Mouse (Mus musculus) heart, embryonic 15.5 days (tissue): ENCODE measurements around the gene Atp5d. TPM values are rescaled to one million over a fixed set of nuclear protein-coding genes. Genes with fewer than 3 reads are reported as not detected.

ENCODE experiments used
- ATAC-seq: fragments of 200-750 bp; cut with Nextera tagmentation; replicated peaks from 2 replicates; pipeline ENCODE4 v1.8.0; 2017; ENCODE audit warnings: low read depth, moderate TSS enrichment; ENCODE audit not compliant: insufficient number of reproducible peaks, insufficient read depth, low FRiP score
- H3K27ac ChIP-seq: fragments of 300-500 bp; sonication (generic); 2 replicates; pipeline ENCODE4 v1.5.1; 2015; ENCODE audit warnings: mild to moderate bottlenecking, inconsistent platforms
- H3K27me3 ChIP-seq: fragments of 300-500 bp; sonication (generic); 2 replicates; pipeline ENCODE4 v1.6.1; 2015; ENCODE audit warnings: inconsistent platforms
- H3K36me3 ChIP-seq: fragments of 300-500 bp; sonication (generic); 2 replicates; pipeline ENCODE4 v1.6.1; 2015; ENCODE audit warnings: mild to moderate bottlenecking, inconsistent platforms
- H3K4me1 ChIP-seq: fragments of 300-500 bp; sonication (generic); replicated peaks from 2 replicates; pipeline ENCODE4 v1.6.1; 2015; ENCODE audit warnings: inconsistent platforms
- H3K4me2 ChIP-seq: fragments of 300-500 bp; sonication (generic); 2 replicates; pipeline ENCODE4 v1.6.1; 2015; ENCODE audit warnings: inconsistent platforms, mild to moderate bottlenecking, moderate library complexity
- H3K4me3 ChIP-seq: fragments of 300-500 bp; sonication (generic); 2 replicates; pipeline ENCODE4 v1.5.1; 2015; ENCODE audit warnings: mild to moderate bottlenecking, inconsistent platforms
- H3K9ac ChIP-seq: fragments of 300-500 bp; sonication (generic); 2 replicates; pipeline ENCODE4 v1.6.1; 2015; ENCODE audit warnings: mild to moderate bottlenecking, inconsistent platforms
- H3K9me3 ChIP-seq: fragments of 300-500 bp; sonication (generic); replicated peaks from 2 replicates; pipeline ENCODE4 v1.6.1; 2016; ENCODE audit warnings: inconsistent platforms
- WGBS: fragments of 180-500 bp; shearing (Covaris S2); methylation state at CpG from one replicate; pipeline ENCODE4 v1.1.7; 2015; ENCODE audit warnings: mixed read lengths; 5-methylcytosine and 5-hydroxymethylcytosine counted together
- polyA plus RNA-seq: library from polyadenylated mRNA; unstranded; fragments of >200 nt; fragmentation: Nextera tagmentation; extraction: Ambion mirVana; gene quantifications from 2 replicates; pipeline ENCODE4 v1.2.1, GENCODE M21; 2015

Gene Atp5d
- 861 and 962 TPM in 2 replicates for polyA plus RNA-seq

DNA sequence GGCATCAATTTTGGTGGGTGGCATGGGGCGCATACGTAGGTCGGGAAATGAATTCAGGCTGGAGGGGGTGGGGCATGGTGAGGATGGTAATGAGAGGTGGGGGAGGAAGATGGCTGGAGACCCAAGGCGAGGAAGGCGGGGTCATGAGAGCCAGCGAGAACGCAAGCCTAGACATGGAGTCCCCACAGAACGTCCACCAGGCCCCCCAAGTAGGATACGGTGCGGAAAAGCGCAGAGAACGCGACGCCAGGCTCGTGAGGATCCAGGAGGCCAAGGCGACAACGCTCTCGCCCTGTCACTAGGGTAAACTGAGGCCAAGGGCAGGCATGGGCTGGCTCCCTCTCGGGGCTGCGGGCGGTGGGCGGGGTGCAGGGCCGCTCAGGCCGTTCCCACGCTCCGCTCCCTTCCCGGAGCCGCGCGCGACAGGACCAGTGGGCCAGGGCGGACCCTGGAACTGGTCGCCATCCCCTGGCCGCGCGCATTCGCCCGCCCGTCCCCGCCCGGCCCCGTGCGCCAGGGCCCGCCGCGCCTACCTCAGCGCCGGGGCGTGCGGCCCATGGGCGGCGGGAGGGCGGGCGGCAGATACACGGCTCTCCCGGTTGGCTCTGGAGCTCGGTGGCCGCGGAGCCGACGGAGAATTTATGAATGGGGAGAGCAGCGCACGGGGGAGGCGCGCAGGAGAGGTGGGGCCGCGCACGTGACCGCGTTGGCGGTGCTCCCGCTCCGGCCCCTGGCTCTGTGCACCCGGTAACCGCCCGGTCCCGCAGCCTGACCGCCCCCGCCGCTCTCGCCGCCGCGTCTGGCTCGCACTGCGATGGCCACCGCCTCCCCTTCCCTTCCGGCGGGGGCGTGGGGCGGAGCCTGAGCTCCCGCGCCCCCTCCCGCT is at the start of gene Atp5d:
TSS of gene Atp5d (plus strand) at position 80 of the 886 bp plus-strand sequence.
- peak within 1 kb of the TSS; percentile 99 for H3K4me2 ChIP-seq
- ATAC-seq: peak; percentile 4; the same call in 1 of the 2 replicates
- WGBS: under 1% methylated on average over 71 of the region's 94 CpGs
- peak within 1 kb of the TSS; percentile 25; the same call in 1 of the 2 replicates for H3K27ac ChIP-seq
- peaks cover 68% of the 10 kb centered on the region for H3K4me1 ChIP-seq
- H3K36me3 ChIP-seq: peaks cover 6% of the 10 kb centered on the region; the same call in 1 of the 2 replicates
- H3K9me3 ChIP-seq: no peaks in the 10 kb centered on the region
- H3K27me3 ChIP-seq: peaks cover 22% of the 10 kb centered on the region
- peak within 1 kb of the TSS; percentile 66 for H3K4me3 ChIP-seq
- peak within 1 kb of the TSS; percentile 67 for H3K9ac ChIP-seq

DNA sequence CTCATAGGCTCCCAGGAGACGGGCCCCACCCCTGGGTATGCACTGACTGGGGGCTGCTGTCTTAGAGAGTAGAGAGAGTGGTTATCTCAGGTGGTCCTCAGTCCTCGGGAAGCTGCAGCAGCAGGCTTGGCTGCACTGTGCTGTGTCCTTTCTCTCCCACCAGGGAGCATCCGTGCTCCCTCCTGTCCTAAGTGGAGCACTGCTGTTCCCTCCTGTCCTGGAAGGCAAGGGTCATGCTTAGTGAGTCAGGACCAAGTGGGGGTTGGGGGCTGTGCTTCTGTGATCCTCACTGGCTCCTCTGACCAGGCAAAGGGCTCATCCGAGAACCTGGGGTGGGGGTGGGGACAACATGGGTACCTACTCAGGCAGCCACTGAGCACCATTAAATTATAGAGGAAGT is 49.3 kb upstream of the Atp5d start:
- Histone ChIP-seq H3K27ac (no peak overlapping the region), H3K36me3 (0 out of 2 replicates have a peak, but pooled peaks cover 2% of the 10 kb centered on the region), H3K9ac (no peak overlapping the region), H3K9me3 (no peaks in the 10 kb centered on the region), H3K4me3 (no peak overlapping the region), H3K27me3 (no peaks in the 10 kb centered on the region), H3K4me2 (no peak overlapping the region), H3K4me1 (peaks cover 46% of the 10 kb centered on the region)
- WGBS: 52% methylated on average over 4 of the region's 4 CpGs
- no peak for ATAC-seq

DNA sequence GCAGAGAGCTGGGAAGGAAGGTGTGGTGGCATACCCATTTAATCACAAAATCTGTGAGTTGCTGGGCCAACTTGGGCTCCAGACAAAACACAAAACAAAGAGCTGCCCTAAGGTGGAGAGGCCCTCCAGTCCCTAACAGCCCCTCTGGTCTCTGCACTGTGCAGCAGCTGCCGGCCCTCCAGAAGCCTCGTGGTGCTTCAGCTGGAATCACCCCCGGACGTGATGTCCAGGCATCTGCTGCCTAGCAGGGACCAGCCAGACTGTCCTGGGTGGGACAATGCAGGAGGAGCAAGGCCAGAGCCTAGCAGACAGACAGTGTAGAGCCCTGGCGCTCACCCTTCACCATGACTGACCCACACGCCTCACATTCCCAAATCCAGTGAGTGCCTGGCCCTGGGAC is 46.9 kb upstream of the Atp5d start:
- no peak for ATAC-seq
- Histone ChIP-seq H3K4me3 (no peak overlapping the region), H3K36me3 (no peaks in the 10 kb centered on the region), H3K27ac (no peak overlapping the region), H3K4me2 (no peak overlapping the region), H3K9ac (no peak overlapping the region), H3K27me3 (no peaks in the 10 kb centered on the region), H3K4me1 (peaks cover 50% of the 10 kb centered on the region), H3K9me3 (no peaks in the 10 kb centered on the region)
- 73% methylated on average over 6 of the region's 6 CpGs for WGBS

DNA sequence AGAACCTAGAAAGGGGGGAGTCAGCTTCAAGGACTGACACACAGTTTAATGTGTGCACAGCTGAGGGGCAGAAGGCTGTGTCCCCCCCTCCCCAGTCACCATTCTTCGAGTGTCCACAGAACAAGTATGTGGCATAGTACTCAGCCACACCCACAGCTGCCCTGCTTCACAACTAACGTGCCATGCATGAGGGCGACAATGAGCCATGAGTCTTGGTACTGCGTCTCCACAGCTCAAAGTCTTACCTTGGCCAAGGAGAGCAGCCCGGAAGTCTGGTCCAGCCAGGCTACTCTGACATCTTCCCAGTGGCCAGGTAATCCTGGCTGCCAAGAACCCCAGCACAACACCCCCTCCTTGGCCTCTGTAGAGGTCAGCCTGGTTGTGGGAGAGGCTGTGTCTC is 45.7 kb upstream of the Atp5d start:
- H3K36me3 ChIP-seq: no peaks in the 10 kb centered on the region
- no peaks in the 10 kb centered on the region for H3K27me3 ChIP-seq
- H3K4me3 ChIP-seq: no peak overlapping the region
- peaks cover 55% of the 10 kb centered on the region for H3K4me1 ChIP-seq
- no peaks in the 10 kb centered on the region for H3K9me3 ChIP-seq
- H3K4me2 ChIP-seq: no peak overlapping the region
- H3K9ac ChIP-seq: no peak overlapping the region
- no peak overlapping the region for H3K27ac ChIP-seq
- WGBS: 84% methylated on average over 5 of the region's 5 CpGs
- no peak for ATAC-seq

DNA sequence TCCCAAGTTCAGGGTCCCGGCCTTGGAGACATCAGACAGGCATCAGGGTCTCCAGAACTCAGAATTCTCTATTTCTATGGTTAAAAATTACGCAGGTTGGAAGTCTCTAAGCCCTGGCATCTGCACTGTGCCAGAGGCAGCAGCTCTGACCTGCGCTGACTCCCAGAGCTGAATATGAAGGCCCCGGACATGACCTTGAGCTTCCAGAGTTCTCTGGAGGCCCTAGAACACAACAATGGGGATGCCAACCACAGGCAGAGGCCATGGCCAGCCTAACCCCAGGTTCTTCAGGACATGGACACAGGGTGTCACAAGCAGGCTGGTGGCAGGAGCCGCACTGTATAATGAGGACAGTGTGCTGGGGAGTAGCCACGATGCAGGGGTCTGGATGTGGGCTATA is 44.3 kb upstream of the Atp5d start:
- no peaks in the 10 kb centered on the region for H3K36me3 ChIP-seq
- H3K9ac ChIP-seq: no peak overlapping the region
- WGBS: 85% methylated on average over 6 of the region's 6 CpGs
- H3K4me3 ChIP-seq: no peak overlapping the region
- H3K27ac ChIP-seq: no peak overlapping the region
- H3K27me3 ChIP-seq: no peaks in the 10 kb centered on the region
- H3K4me2 ChIP-seq: no peak overlapping the region
- ATAC-seq: no peak
- H3K4me1 ChIP-seq: peaks cover 58% of the 10 kb centered on the region
- H3K9me3 ChIP-seq: no peaks in the 10 kb centered on the region

DNA sequence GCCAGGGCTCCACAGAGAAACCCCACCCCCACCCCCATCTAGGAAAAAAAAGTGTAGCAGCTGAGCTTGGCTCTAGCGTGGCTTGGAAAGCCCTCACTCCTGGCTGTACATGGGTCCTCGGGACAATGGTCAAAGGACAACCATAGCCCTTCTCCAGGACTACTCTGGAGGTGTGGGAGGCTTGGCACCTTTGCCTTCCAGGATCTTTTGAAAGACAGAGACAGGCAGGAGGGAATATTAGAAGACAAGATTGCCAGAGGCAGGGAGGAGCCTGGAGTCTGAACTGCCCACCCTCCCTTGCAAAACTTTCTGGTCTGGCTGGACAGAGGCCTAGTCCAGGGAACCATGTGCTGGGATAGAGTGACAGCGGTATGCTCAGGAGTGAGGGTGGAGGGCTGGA is 43.7 kb upstream of the Atp5d start:
- Histone ChIP-seq H3K9me3 (no peaks in the 10 kb centered on the region), H3K27ac (no peak overlapping the region), H3K4me3 (no peak overlapping the region), H3K27me3 (no peaks in the 10 kb centered on the region), H3K4me2 (no peak overlapping the region), H3K36me3 (no peaks in the 10 kb centered on the region), H3K4me1 (peaks cover 62% of the 10 kb centered on the region), H3K9ac (no peak overlapping the region; the same call in 1 of the 2 replicates)
- WGBS: 75% methylated on average over 3 of the region's 3 CpGs
- ATAC-seq: no peak

DNA sequence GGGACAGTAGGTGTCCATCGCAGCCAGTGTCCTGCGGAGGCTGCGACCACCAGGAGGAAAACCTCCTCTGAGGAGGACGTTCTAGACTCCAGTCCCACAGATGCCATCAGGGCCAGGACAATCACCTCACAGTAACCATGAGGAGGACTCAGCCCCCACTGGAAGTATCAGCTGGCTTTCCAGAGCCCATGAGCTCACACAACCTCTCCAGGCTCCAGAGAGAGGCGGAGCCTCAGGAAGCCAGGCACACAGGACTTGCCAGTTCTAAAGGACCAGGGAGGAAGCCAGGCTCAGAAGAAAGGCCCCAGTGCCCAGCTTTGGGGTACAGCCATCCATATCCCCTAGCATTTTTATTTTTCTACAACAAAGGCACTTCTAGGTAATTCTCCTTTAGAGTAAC is 42.9 kb upstream of the Atp5d start:
- Histone ChIP-seq H3K36me3 (no peaks in the 10 kb centered on the region), H3K9ac (no peak overlapping the region; the same call in 1 of the 2 replicates), H3K27me3 (no peaks in the 10 kb centered on the region), H3K4me1 (peaks cover 68% of the 10 kb centered on the region), H3K4me2 (no peak overlapping the region), H3K4me3 (no peak overlapping the region), H3K27ac (peak overlapping the region; percentile 24; the same call in 1 of the 2 replicates), H3K9me3 (no peaks in the 10 kb centered on the region)
- 75% methylated on average over 5 of the region's 5 CpGs for WGBS
- ATAC-seq: no peak; the same call in 1 of the 2 replicates

DNA sequence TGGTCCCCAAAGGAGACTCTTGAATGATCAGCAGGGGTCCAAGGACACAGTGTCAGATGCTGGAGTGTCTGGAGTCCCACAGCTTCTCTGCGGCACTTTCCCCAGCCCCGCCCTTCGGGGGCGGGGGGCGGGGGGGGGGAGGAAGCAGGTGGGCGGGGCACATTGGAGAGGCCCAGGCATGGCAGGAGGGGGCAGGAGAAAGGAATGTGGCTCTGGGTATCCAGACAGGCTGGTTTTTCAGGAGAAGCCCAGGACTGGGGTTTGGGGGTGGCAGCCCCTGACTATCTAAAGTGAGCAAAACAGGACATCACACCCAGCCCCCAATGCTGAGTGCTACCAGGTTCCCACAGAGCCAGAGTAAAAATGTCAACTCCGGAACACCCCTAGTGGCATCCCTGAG is 41.2 kb upstream of the Atp5d start:
- H3K4me1 ChIP-seq: peaks cover 77% of the 10 kb centered on the region
- no peaks in the 10 kb centered on the region for H3K9me3 ChIP-seq
- peak overlapping the region; percentile 3; the same call in 1 of the 2 replicates for H3K27ac ChIP-seq
- peak overlapping the region; percentile 17 for H3K4me2 ChIP-seq
- H3K4me3 ChIP-seq: no peak overlapping the region
- 0 out of 2 replicates have a peak overlapping the region, but pooled peaks have one; percentile 3 for H3K9ac ChIP-seq
- H3K27me3 ChIP-seq: no peaks in the 10 kb centered on the region
- H3K36me3 ChIP-seq: no peaks in the 10 kb centered on the region
- WGBS: 6% methylated on average over 6 of the region's 7 CpGs
- ATAC-seq: no peak

DNA sequence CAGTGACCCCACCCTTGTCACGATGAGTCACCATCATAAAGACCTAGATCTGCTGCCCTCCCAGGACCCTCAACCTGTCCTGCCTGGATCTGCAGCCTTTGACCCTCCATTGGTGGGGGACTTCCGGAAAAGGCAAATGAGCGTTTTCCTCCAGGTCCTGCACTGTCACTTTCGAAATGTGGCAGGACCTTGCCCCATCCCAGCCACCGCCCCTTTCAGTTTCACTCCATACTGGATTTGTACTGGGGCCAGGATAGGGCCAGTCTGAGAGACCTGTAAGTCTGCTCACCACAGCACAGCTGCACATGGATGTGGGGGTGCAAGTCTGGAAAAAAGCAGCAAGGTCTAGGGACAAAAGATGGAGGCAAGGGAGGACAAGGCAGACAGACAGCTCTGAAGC is 39.8 kb upstream of the Atp5d start:
- H3K9ac ChIP-seq: no peak overlapping the region
- no peak overlapping the region for H3K4me2 ChIP-seq
- peaks cover 73% of the 10 kb centered on the region for H3K4me1 ChIP-seq
- H3K9me3 ChIP-seq: no peaks in the 10 kb centered on the region
- no peaks in the 10 kb centered on the region for H3K27me3 ChIP-seq
- H3K36me3 ChIP-seq: no peaks in the 10 kb centered on the region
- no peak overlapping the region for H3K27ac ChIP-seq
- 81% methylated on average over 5 of the region's 5 CpGs for WGBS
- H3K4me3 ChIP-seq: no peak overlapping the region
- ATAC-seq: no peak

DNA sequence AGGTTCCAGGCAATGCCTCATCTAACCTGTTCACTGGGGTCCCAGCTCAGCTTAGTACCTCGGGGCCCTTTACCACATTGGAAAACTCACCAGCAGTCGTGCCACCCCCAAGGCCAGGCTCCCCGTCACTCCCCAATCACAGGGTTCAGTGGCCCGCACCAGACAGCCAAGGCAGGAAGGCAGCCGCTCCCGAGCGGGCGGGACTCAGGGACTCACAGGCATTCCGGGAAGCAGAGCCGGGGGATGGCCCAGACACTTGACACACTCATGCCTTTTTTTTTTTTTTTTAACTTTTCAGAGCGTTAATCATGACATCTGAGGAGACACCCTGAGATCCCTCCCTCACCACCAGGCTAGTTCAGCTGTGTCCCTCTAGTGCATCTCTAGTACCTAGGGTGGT is 37.5 kb upstream of the Atp5d start:
- H3K9me3 ChIP-seq: no peaks in the 10 kb centered on the region
- peak overlapping the region; percentile 91 for H3K4me3 ChIP-seq
- H3K9ac ChIP-seq: no peak overlapping the region
- H3K36me3 ChIP-seq: no peaks in the 10 kb centered on the region
- H3K4me2 ChIP-seq: peak overlapping the region; percentile 75
- ATAC-seq: no peak
- H3K27me3 ChIP-seq: no peaks in the 10 kb centered on the region
- 0 out of 2 replicates have a peak overlapping the region, but pooled peaks have one; percentile 20 for H3K27ac ChIP-seq
- whole genome bisulfite sequencing: 49% methylated on average over 11 of the region's 11 CpGs
- H3K4me1 ChIP-seq: peaks cover 52% of the 10 kb centered on the region

DNA sequence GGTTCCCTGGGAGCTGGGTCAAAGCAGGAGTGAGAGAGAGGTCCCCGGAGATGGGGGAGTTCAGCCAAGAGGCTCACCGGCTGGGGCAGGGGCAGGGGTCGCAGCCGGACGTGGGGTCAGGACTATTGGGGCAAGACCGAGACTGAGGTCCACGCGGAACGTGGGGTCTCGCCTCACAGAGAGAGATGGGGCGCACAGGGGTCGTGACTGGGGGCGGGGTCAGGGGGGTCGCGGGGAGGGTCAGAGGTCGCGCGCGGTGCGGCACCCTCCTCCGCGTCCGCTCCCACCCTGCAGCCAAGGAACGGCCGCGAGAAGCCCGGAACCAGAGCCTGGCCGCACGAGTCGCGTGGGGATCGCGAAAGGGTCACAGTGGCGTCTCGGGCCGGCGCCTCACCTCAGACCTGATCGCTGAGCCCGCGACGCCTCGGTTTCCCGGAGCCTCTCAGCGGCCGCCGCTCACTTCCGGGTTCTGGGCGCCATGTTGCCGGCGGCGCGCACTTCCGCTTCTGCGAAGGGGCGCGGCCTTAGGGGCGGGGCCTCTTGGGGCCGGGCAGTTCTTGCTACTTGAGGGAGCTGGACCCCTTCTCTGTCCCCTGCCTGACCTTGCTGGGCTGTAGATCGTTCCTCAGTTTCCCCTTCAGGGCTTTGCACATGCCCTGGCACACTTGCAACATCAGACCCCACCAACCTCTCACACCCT is 36.1 kb upstream of the Atp5d start:
- peak overlapping the region; percentile 94 for H3K9ac ChIP-seq
- no peaks in the 10 kb centered on the region for H3K36me3 ChIP-seq
- peak; percentile 82 for ATAC-seq
- peak overlapping the region; percentile 75 for H3K4me2 ChIP-seq
- peaks cover 39% of the 10 kb centered on the region for H3K4me1 ChIP-seq
- whole genome bisulfite sequencing: under 1% methylated on average over 50 of the region's 59 CpGs
- H3K27me3 ChIP-seq: no peaks in the 10 kb centered on the region
- H3K4me3 ChIP-seq: peak overlapping the region; percentile 91
- H3K27ac ChIP-seq: peak overlapping the region; percentile 70
- H3K9me3 ChIP-seq: no peaks in the 10 kb centered on the region
